Comparison of ENCODE assay signal across 13 mouse cellular contexts in genomic region chr5:102373972-102374755, GRCm38 (mm10).
DNase-seq lines count a peak whose midpoint lies in the region; ATAC-seq lines count a peak whose summit lies in the region.
"Had no signal": no experiment of that assay in that cellular context is flagged by ENCODE, and none has a peak within 500 bp of the region (broad histone marks: within the 10 kb centered on the region; RNA-seq: fewer than 3 reads in every experiment).

No protein-coding gene starts in this region.

- H3K4me3 ChIP-seq in hindbrain, embryonic 15.5 days = no peak overlapping the region
- no peak overlapping the region for H3K4me3 ChIP-seq in hindbrain, embryonic 10.5 days
- no peak overlapping the region for H3K4me3 ChIP-seq in embryonic facial prominence, embryonic 11.5 days (ENCODE audit: low read depth, low read length)
- no peak overlapping the region for H3K4me3 ChIP-seq in hindbrain, embryonic 16.5 days (ENCODE audit: low read length)
- H3K4me3 ChIP-seq in midbrain, embryonic 15.5 days = no peak overlapping the region
- H3K4me3 ChIP-seq in intestine, embryonic 15.5 days (replicated peaks) = no peak overlapping the region
- H3K4me3 ChIP-seq: erythroblast, embryonic 14.5 days; liver, embryonic 13.5 days had no signal

- H3K4me2 ChIP-seq in hindbrain, embryonic 15.5 days = no peak overlapping the region
- no peak overlapping the region for H3K4me2 ChIP-seq in embryonic facial prominence, embryonic 11.5 days (ENCODE audit: low read depth, low read length)
- H3K4me2 ChIP-seq in hindbrain, embryonic 16.5 days (ENCODE audit: low read length) = no peak overlapping the region
- H3K4me2 ChIP-seq in midbrain, embryonic 15.5 days = no peak overlapping the region
- no peak overlapping the region for H3K4me2 ChIP-seq in intestine, embryonic 15.5 days (replicated peaks)
- H3K4me2 ChIP-seq: liver, embryonic 13.5 days had no signal

- no peak for DNase-seq in hindbrain, embryonic 10.5 days (ENCODE audit: low spot score)
- DNase-seq in embryonic facial prominence, embryonic 11.5 days (ENCODE audit: low spot score) = peak; percentile 26
- DNase-seq in heart, adult 18-20 months = no peak
- DNase-seq: cerebellum, postnatal 25 days; gastrocnemius, postnatal 25 days; liver, embryonic 13.5 days had no signal

- no peak overlapping the region for H3K9ac ChIP-seq in hindbrain, embryonic 15.5 days
- H3K9ac ChIP-seq in embryonic facial prominence, embryonic 11.5 days (replicated peaks; ENCODE audit: low read length) = no peak overlapping the region
- no peak overlapping the region for H3K9ac ChIP-seq in hindbrain, embryonic 16.5 days (ENCODE audit: low read depth, low read length)
- H3K9ac ChIP-seq in midbrain, embryonic 15.5 days = no peak overlapping the region
- no peak overlapping the region for H3K9ac ChIP-seq in intestine, embryonic 15.5 days
- H3K9ac ChIP-seq: liver, embryonic 13.5 days had no signal

- H3K27me3 ChIP-seq in hindbrain, embryonic 15.5 days = no peaks in the 10 kb centered on the region
- no peaks in the 10 kb centered on the region for H3K27me3 ChIP-seq in hindbrain, embryonic 10.5 days (ENCODE audit: insufficient read depth, poor library complexity, severe bottlenecking)
- H3K27me3 ChIP-seq in embryonic facial prominence, embryonic 11.5 days (ENCODE audit: control insufficient read depth, insufficient read depth, low read length) = no peaks in the 10 kb centered on the region
- H3K27me3 ChIP-seq in hindbrain, embryonic 16.5 days (replicated peaks; ENCODE audit: control insufficient read depth, insufficient read depth, low read length) = no peaks in the 10 kb centered on the region; the same call in 1 of the 2 replicates
- H3K27me3 ChIP-seq in midbrain, embryonic 15.5 days (replicated peaks) = no peaks in the 10 kb centered on the region
- no peaks in the 10 kb centered on the region for H3K27me3 ChIP-seq in intestine, embryonic 15.5 days (replicated peaks)
- H3K27me3 ChIP-seq: liver, embryonic 13.5 days had no signal

- H3K36me3 ChIP-seq in hindbrain, embryonic 15.5 days = no peaks in the 10 kb centered on the region
- no peaks in the 10 kb centered on the region for H3K36me3 ChIP-seq in hindbrain, embryonic 10.5 days
- no peaks in the 10 kb centered on the region for H3K36me3 ChIP-seq in embryonic facial prominence, embryonic 11.5 days (replicated peaks; ENCODE audit: control insufficient read depth, insufficient read depth, low read depth, low read length)
- H3K36me3 ChIP-seq in hindbrain, embryonic 16.5 days (ENCODE audit: control insufficient read depth, insufficient read depth, low read length) = no peaks in the 10 kb centered on the region
- H3K36me3 ChIP-seq in midbrain, embryonic 15.5 days (replicated peaks) = no peaks in the 10 kb centered on the region
- no peaks in the 10 kb centered on the region for H3K36me3 ChIP-seq in intestine, embryonic 15.5 days
- H3K36me3 ChIP-seq: liver, embryonic 13.5 days had no signal

- 60% methylated on average over 11 of the region's 11 CpGs for WGBS in hindbrain, embryonic 15.5 days
- WGBS in hindbrain, embryonic 10.5 days = 74% methylated on average over 11 of the region's 11 CpGs
- WGBS in embryonic facial prominence, embryonic 11.5 days = 36% methylated on average over 11 of the region's 11 CpGs
- WGBS in hindbrain, embryonic 16.5 days = 56% methylated on average over 11 of the region's 11 CpGs
- WGBS in midbrain, embryonic 15.5 days = 40% methylated on average over 11 of the region's 11 CpGs
- WGBS in intestine, embryonic 15.5 days = 67% methylated on average over 11 of the region's 11 CpGs

- peaks cover 4% of the 10 kb centered on the region for H3K4me1 ChIP-seq in hindbrain, embryonic 15.5 days (replicated peaks)
- H3K4me1 ChIP-seq in hindbrain, embryonic 10.5 days (replicated peaks) = peaks cover 3% of the 10 kb centered on the region; the same call in 1 of the 2 replicates
- H3K4me1 ChIP-seq in embryonic facial prominence, embryonic 11.5 days (ENCODE audit: control insufficient read depth, insufficient read depth, low read length) = no peaks in the 10 kb centered on the region
- no peaks in the 10 kb centered on the region for H3K4me1 ChIP-seq in hindbrain, embryonic 16.5 days (ENCODE audit: control insufficient read depth, insufficient read depth, low read depth, low read length)
- H3K4me1 ChIP-seq in midbrain, embryonic 15.5 days = peaks cover 7% of the 10 kb centered on the region; the same call in 1 of the 2 replicates
- H3K4me1 ChIP-seq in intestine, embryonic 15.5 days (replicated peaks) = no peaks in the 10 kb centered on the region
- H3K4me1 ChIP-seq: liver, embryonic 13.5 days had no signal

- ATAC-seq in hindbrain, embryonic 15.5 days (ENCODE audit: low FRiP score, low read depth) = peak; percentile 48; the same call in 1 of the 2 replicates
- peak; percentile 45; the same call in 1 of the 2 replicates for ATAC-seq in embryonic facial prominence, embryonic 11.5 days (replicated peaks; ENCODE audit: insufficient number of reproducible peaks, low FRiP score, low TSS enrichment, low read depth)
- ATAC-seq in hindbrain, embryonic 16.5 days = peak; percentile 72
- ATAC-seq in midbrain, embryonic 15.5 days (replicated peaks) = peak; percentile 70
- ATAC-seq in intestine, embryonic 15.5 days = no peak
- ATAC-seq in CD4-positive, CD25-positive, alpha-beta regulatory T cell, adult 4 months = no peak
- ATAC-seq: intestine, postnatal 0 days had no signal

- 0 out of 2 replicates have a peak overlapping the region, but pooled peaks have one; percentile 25 for H3K27ac ChIP-seq in hindbrain, embryonic 15.5 days (replicated peaks)
- H3K27ac ChIP-seq in hindbrain, embryonic 10.5 days = no peak overlapping the region
- H3K27ac ChIP-seq in embryonic facial prominence, embryonic 11.5 days (replicated peaks; ENCODE audit: low read depth, low read length) = no peak overlapping the region
- 0 out of 2 replicates have a peak overlapping the region, but pooled peaks have one; percentile 5 for H3K27ac ChIP-seq in hindbrain, embryonic 16.5 days (ENCODE audit: low read depth, low read length)
- peak overlapping the region; percentile 68 for H3K27ac ChIP-seq in midbrain, embryonic 15.5 days
- H3K27ac ChIP-seq in intestine, embryonic 15.5 days = no peak overlapping the region
- H3K27ac ChIP-seq: liver, embryonic 13.5 days had no signal

- no peaks in the 10 kb centered on the region for H3K9me3 ChIP-seq in hindbrain, embryonic 15.5 days
- no peaks in the 10 kb centered on the region for H3K9me3 ChIP-seq in hindbrain, embryonic 10.5 days
- H3K9me3 ChIP-seq in embryonic facial prominence, embryonic 11.5 days (replicated peaks; ENCODE audit: control insufficient read depth, low read length) = no peaks in the 10 kb centered on the region
- H3K9me3 ChIP-seq in hindbrain, embryonic 16.5 days (ENCODE audit: control insufficient read depth, low read length) = no peaks in the 10 kb centered on the region
- no peaks in the 10 kb centered on the region for H3K9me3 ChIP-seq in midbrain, embryonic 15.5 days
- H3K9me3 ChIP-seq in intestine, embryonic 15.5 days = no peaks in the 10 kb centered on the region
- H3K9me3 ChIP-seq: liver, embryonic 13.5 days had no signal

Comparison
In these comparisons a context has a peak if more than half of its experiments do, and no peak if none do; other contexts are left out.
1. H3K27ac ChIP-seq: peak in hindbrain, embryonic 15.5 days (single experiment), hindbrain, embryonic 16.5 days (single experiment) and midbrain, embryonic 15.5 days (single experiment); none in hindbrain, embryonic 10.5 days (single experiment), embryonic facial prominence, embryonic 11.5 days (single experiment) and intestine, embryonic 15.5 days (single experiment).
2. ATAC-seq: peak in hindbrain, embryonic 15.5 days (single experiment), embryonic facial prominence, embryonic 11.5 days (single experiment), hindbrain, embryonic 16.5 days (single experiment) and midbrain, embryonic 15.5 days (single experiment); none in intestine, embryonic 15.5 days (single experiment) and CD4-positive, CD25-positive, alpha-beta regulatory T cell, adult 4 months (single experiment).